Mouse (Mus musculus) limb, embryonic 15.5 days (tissue): Measurements from ENCODE around the gene Tnfaip8l1. TPM values are rescaled to one million over a fixed set of nuclear protein-coding genes. Genes with fewer than 3 reads are reported as not detected.
A peak's percentile ranks its signal among the peaks of the same experiment; 100 is the strongest.

ENCODE experiments used
- ATAC-seq: fragments of 200-750 bp; cut with Nextera tagmentation; 2 replicates; pipeline ENCODE4 v1.8.0; 2017; ENCODE audit warnings: low read depth, moderate TSS enrichment; ENCODE audit not compliant: insufficient number of reproducible peaks, low FRiP score, low TSS enrichment
- H3K27ac ChIP-seq: fragments of 300-500 bp; sonication (generic); 2 replicates; pipeline ENCODE4 v1.5.1; 2015; ENCODE audit warnings: moderate library complexity, mild to moderate bottlenecking, inconsistent platforms
- H3K27me3 ChIP-seq: fragments of 300-500 bp; sonication (generic); 2 replicates; pipeline ENCODE4 v1.6.1; 2015; ENCODE audit warnings: inconsistent platforms
- H3K36me3 ChIP-seq: fragments of 300-500 bp; sonication (generic); 2 replicates; pipeline ENCODE4 v1.6.1; 2015; ENCODE audit warnings: inconsistent platforms
- H3K4me1 ChIP-seq: fragments of 300-500 bp; sonication (generic); 2 replicates; pipeline ENCODE4 v1.6.1; 2015; ENCODE audit warnings: inconsistent platforms
- H3K4me2 ChIP-seq: fragments of 300-500 bp; sonication (generic); 2 replicates; pipeline ENCODE4 v1.6.1; 2015; ENCODE audit warnings: mild to moderate bottlenecking, inconsistent platforms
- H3K4me3 ChIP-seq: fragments of 300-500 bp; sonication (generic); 2 replicates; pipeline ENCODE4 v1.5.1; 2015; ENCODE audit warnings: mild to moderate bottlenecking, inconsistent platforms
- H3K9ac ChIP-seq: fragments of 300-500 bp; sonication (generic); 2 replicates; pipeline ENCODE4 v1.6.1; 2015; ENCODE audit warnings: inconsistent platforms
- H3K9me3 ChIP-seq: fragments of 300-500 bp; sonication (generic); 2 replicates; pipeline ENCODE4 v1.6.1; 2016; ENCODE audit warnings: inconsistent platforms
- WGBS: fragments of 180-500 bp; shearing (Covaris S2); methylation state at CpG from one replicate; pipeline ENCODE4 v1.1.7; 2015; 5-methylcytosine and 5-hydroxymethylcytosine counted together
- polyA plus RNA-seq: library from polyadenylated mRNA; unstranded; fragments of >200 nt; fragmentation: Nextera tagmentation; extraction: Ambion mirVana; gene quantifications from 2 replicates; pipeline ENCODE4 v1.2.1, GENCODE M21; 2015

Gene Tnfaip8l1
- polyA plus RNA-seq, 1 experiment from 2014 or later, result 11.3 TPM

- Histone ChIP-seq H3K36me3 (no peaks in the 10 kb centered on the region), H3K4me1 (peaks cover 26% of the 10 kb centered on the region), H3K9ac (no peak overlapping the region), H3K27ac (no peak overlapping the region), H3K9me3 (no peaks in the 10 kb centered on the region), H3K4me2 (peak overlapping the region; percentile 71), H3K4me3 (peak overlapping the region; percentile 41), H3K27me3 (peaks cover 94% of the 10 kb centered on the region)
- 0 out of 2 replicates have a peak, but pooled peaks have one; percentile 11 for ATAC-seq
- under 1% methylated on average over 43 of the region's 47 CpGs for WGBS
These were observed 20.3 kb upstream of the Tnfaip8l1 start for GRCm38 (mm10) chr17:56141702-56142605.

- Histone ChIP-seq H3K9me3 (no peaks in the 10 kb centered on the region), H3K9ac (no peak overlapping the region), H3K4me3 (no peak overlapping the region), H3K4me2 (no peak overlapping the region), H3K27me3 (peaks cover 99% of the 10 kb centered on the region), H3K27ac (no peak overlapping the region), H3K36me3 (no peaks in the 10 kb centered on the region), H3K4me1 (peaks cover 28% of the 10 kb centered on the region)
- 64% methylated on average over 9 of the region's 9 CpGs for WGBS
- no peak for ATAC-seq
These were observed 17.7 kb upstream of the Tnfaip8l1 start for GRCm38 (mm10) chr17:56144546-56144945.

- Histone ChIP-seq H3K27me3 (peaks cover 99% of the 10 kb centered on the region), H3K4me3 (no peak overlapping the region), H3K4me2 (no peak overlapping the region), H3K27ac (no peak overlapping the region), H3K36me3 (no peaks in the 10 kb centered on the region), H3K4me1 (peaks cover 23% of the 10 kb centered on the region), H3K9ac (no peak overlapping the region), H3K9me3 (no peaks in the 10 kb centered on the region)
- ATAC-seq, result no peak
- WGBS, result 13% methylated on average over 9 of the region's 9 CpGs
These were observed 16.1 kb upstream of the Tnfaip8l1 start for GRCm38 (mm10) chr17:56146131-56146530.

GRCm38 (mm10) chr17:56147420-56147819 lies 14.9 kb upstream of the Tnfaip8l1 start:
- no peak overlapping the region for H3K4me2 ChIP-seq
- no peak overlapping the region for H3K9ac ChIP-seq
- peaks cover 90% of the 10 kb centered on the region for H3K27me3 ChIP-seq
- no peaks in the 10 kb centered on the region for H3K36me3 ChIP-seq
- 40% methylated on average over 12 of the region's 12 CpGs for WGBS
- no peak for ATAC-seq
- peaks cover 10% of the 10 kb centered on the region; the same call in 1 of the 2 replicates for H3K4me1 ChIP-seq
- no peak overlapping the region for H3K4me3 ChIP-seq
- no peaks in the 10 kb centered on the region for H3K9me3 ChIP-seq
- no peak overlapping the region for H3K27ac ChIP-seq

GRCm38 (mm10) chr17:56148280-56148679 lies 14.0 kb upstream of the Tnfaip8l1 start:
- H3K27me3 ChIP-seq, result peaks cover 87% of the 10 kb centered on the region
- no peak overlapping the region for H3K9ac ChIP-seq
- peak overlapping the region; percentile 13; the same call in 1 of the 2 replicates for H3K4me3 ChIP-seq
- H3K27ac ChIP-seq, result no peak overlapping the region
- WGBS, result 21% methylated on average over 9 of the region's 9 CpGs
- H3K36me3 ChIP-seq, result no peaks in the 10 kb centered on the region
- peaks cover 10% of the 10 kb centered on the region; the same call in 1 of the 2 replicates for H3K4me1 ChIP-seq
- ATAC-seq, result no peak
- peak overlapping the region; percentile 30 for H3K4me2 ChIP-seq
- no peaks in the 10 kb centered on the region for H3K9me3 ChIP-seq

DNA sequence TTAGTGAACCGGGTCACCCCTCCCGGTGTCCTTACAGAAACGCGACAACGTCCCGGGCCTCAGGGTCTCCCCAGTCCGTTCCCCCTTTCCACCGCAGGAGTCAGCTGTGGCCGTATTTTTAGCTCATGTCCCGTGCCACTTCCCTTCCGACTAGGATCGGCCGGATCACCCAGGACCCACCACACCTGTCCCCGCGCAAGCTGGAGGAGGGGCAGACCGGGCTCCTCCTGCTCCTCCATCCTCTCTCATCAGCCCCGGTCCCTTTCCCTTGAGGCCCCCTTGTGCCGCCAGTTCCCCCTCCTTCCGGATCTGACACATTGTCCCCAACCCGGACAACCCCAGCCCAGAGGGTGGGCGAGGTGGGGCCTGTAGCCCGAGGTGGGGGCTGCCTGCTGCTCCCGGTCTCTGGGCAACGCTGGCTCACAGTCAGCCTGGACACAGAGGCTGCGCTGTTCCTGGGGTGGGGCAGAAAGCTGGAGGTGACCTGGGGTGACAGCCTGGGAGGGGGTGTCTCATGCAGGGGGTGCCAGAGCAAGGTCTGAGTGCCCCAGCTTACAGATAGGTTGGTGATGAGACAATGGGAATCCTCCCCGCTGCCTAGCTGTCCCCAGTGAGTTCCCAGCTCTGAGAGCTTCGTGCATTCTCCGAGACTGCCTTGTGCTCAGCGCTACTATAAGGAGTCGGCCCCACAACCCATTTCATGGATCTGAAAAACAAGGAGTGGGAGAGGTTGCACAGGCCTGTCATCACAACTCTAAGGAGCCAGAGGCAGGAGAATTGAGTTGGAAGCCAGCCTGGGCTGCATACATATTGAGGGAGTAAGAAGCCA lies 13.3 kb upstream of the Tnfaip8l1 start:
- no peak for ATAC-seq
- no peak overlapping the region; the same call in 1 of the 2 replicates for H3K9ac ChIP-seq
- H3K27ac ChIP-seq, result no peak overlapping the region
- 2% methylated on average over 30 of the region's 30 CpGs for WGBS
- H3K9me3 ChIP-seq, result no peaks in the 10 kb centered on the region
- peaks cover 10% of the 10 kb centered on the region; the same call in 1 of the 2 replicates for H3K4me1 ChIP-seq
- peak overlapping the region; percentile 30 for H3K4me2 ChIP-seq
- peak overlapping the region; percentile 13 for H3K4me3 ChIP-seq
- peaks cover 87% of the 10 kb centered on the region for H3K27me3 ChIP-seq
- H3K36me3 ChIP-seq, result no peaks in the 10 kb centered on the region

- H3K36me3 ChIP-seq, result no peaks in the 10 kb centered on the region
- WGBS, result 43% methylated on average over 2 of the region's 2 CpGs
- H3K4me2 ChIP-seq, result no peak overlapping the region
- H3K9me3 ChIP-seq, result no peaks in the 10 kb centered on the region
- H3K27ac ChIP-seq, result no peak overlapping the region
- ATAC-seq, result no peak
- H3K9ac ChIP-seq, result no peak overlapping the region
- peaks cover 80% of the 10 kb centered on the region for H3K27me3 ChIP-seq
- H3K4me3 ChIP-seq, result no peak overlapping the region
- peaks cover 10% of the 10 kb centered on the region; the same call in 1 of the 2 replicates for H3K4me1 ChIP-seq
These were observed 12.4 kb upstream of the Tnfaip8l1 start for GRCm38 (mm10) chr17:56149897-56150296.

GRCm38 (mm10) chr17:56153643-56154042 lies 8.6 kb upstream of the Tnfaip8l1 start:
- Histone ChIP-seq H3K9me3 (no peaks in the 10 kb centered on the region), H3K27me3 (peaks cover 71% of the 10 kb centered on the region), H3K4me1 (peaks cover 8% of the 10 kb centered on the region; the same call in 1 of the 2 replicates), H3K27ac (no peak overlapping the region), H3K4me2 (no peak overlapping the region), H3K36me3 (no peaks in the 10 kb centered on the region), H3K9ac (no peak overlapping the region), H3K4me3 (no peak overlapping the region)
- ATAC-seq, result peak; percentile 8; the same call in 1 of the 2 replicates
- 32% methylated on average over 9 of the region's 9 CpGs for WGBS

DNA sequence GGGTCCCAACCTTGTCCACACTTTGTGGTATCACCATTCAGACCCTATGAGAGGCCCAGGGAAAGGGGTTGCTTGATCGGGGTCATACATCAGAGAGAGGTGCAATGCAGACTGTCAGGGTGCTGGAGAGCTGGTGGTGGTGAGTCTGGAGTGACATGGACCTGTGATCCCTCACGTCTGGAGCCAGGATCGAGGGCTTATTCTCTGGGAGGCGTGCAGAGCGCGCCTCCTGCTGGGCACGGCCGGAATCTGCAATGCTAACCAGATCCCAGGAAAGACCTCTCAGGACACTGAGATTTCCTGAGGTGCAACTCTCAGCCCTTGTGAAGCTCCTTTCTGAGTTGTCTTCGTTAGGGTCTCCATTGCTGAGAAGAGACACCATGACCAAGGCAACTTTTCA lies 2.5 kb upstream of the Tnfaip8l1 start:
- Histone ChIP-seq H3K9me3 (no peaks in the 10 kb centered on the region), H3K27me3 (peaks cover 40% of the 10 kb centered on the region), H3K27ac (no peak overlapping the region), H3K9ac (no peak overlapping the region), H3K36me3 (no peaks in the 10 kb centered on the region), H3K4me2 (no peak overlapping the region), H3K4me1 (peaks cover 19% of the 10 kb centered on the region), H3K4me3 (no peak overlapping the region)
- WGBS, result 3% methylated on average over 9 of the region's 9 CpGs
- ATAC-seq, result no peak

- Histone ChIP-seq H3K4me1 (peaks cover 22% of the 10 kb centered on the region), H3K4me3 (peak overlapping the region; percentile 48; the same call in 1 of the 2 replicates), H3K27me3 (peaks cover 11% of the 10 kb centered on the region), H3K36me3 (no peaks in the 10 kb centered on the region), H3K4me2 (peak overlapping the region; percentile 81), H3K9me3 (no peaks in the 10 kb centered on the region), H3K9ac (no peak overlapping the region), H3K27ac (no peak overlapping the region)
- no peak for ATAC-seq
- 77% methylated on average over 6 of the region's 6 CpGs for WGBS
These were observed 1.3 kb downstream of the Tnfaip8l1 start for GRCm38 (mm10) chr17:56163523-56164102.

GRCm38 (mm10) chr17:56164510-56164909 lies 2.2 kb downstream of the Tnfaip8l1 start:
- Histone ChIP-seq H3K9me3 (no peaks in the 10 kb centered on the region), H3K4me1 (peaks cover 22% of the 10 kb centered on the region), H3K4me2 (no peak overlapping the region), H3K27me3 (peaks cover 4% of the 10 kb centered on the region; the same call in 1 of the 2 replicates), H3K4me3 (no peak overlapping the region), H3K27ac (no peak overlapping the region), H3K36me3 (no peaks in the 10 kb centered on the region), H3K9ac (no peak overlapping the region)
- 72% methylated on average over 3 of the region's 3 CpGs for WGBS
- ATAC-seq, result no peak
